Mouse (Mus musculus) bone marrow macrophage, adult 2 months (primary cell): ENCODE measurements around the gene Gramd1a. TPM values are rescaled to one million over a fixed set of nuclear protein-coding genes. Genes with fewer than 3 reads are reported as not detected.

Experiments used
- H3K27ac ChIP-seq: 2 replicates; pipeline ENCODE4 v1.5.1; 2012; ENCODE audit warnings: low read depth, low read length; ENCODE audit not compliant: insufficient read depth
- H3K4me1 ChIP-seq: 2 replicates; pipeline ENCODE4 v1.6.1; 2012; ENCODE audit warnings: low read length; ENCODE audit not compliant: control insufficient read depth, insufficient read depth
- H3K4me3 ChIP-seq: 2 replicates; pipeline ENCODE4 v1.5.1; 2012; ENCODE audit warnings: mild to moderate bottlenecking, low read length, moderate library complexity; ENCODE audit not compliant: insufficient read depth
- CTCF ChIP-seq: IDR thresholded peaks from 2 replicates; pipeline ENCODE4 v1.5.1; 2012; ENCODE audit warnings: low read depth, mild to moderate bottlenecking, low read length, moderate library complexity
- POLR2A ChIP-seq: IDR thresholded peaks from 2 replicates; pipeline ENCODE4 v1.6.1; 2012; ENCODE audit warnings: mild to moderate bottlenecking, low read depth, low read length, borderline replicate concordance
- polyA plus RNA-seq: library from polyadenylated mRNA; stranded (reverse); fragments of >200 nt; gene quantifications from 2 replicates; pipeline ENCODE4 v1.2.4, GENCODE M21; 2012; ENCODE audit not compliant: missing spikeins, insufficient read depth, insufficient read length

Gramd1a gene
- polyA plus RNA-seq, 1 experiment: 99.3 TPM

DNA sequence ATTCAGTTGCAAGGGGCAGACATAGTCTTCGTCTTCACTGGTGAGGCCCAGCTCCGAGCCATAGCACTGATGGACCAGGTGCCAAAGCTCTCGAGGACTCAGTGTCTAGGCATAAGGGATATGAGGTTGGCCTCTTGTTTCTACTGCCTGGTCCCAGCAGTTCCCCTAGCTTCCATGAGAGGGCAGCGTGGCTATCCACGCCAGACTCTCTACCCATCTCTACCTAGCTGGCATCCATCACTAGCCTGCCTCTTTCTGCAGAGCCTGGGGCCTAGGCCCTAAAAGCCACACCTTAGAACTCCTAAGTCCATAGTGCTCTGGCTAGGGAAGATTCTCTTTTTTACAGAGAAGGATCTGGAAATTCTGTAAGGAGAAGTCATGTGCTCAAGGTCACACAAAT lies 15.9 kb downstream of the Gramd1a start:
- H3K27ac ChIP-seq: no peak overlapping the region
- no peak overlapping the region for H3K4me3 ChIP-seq
- TF ChIP-seq POLR2A (no peak), CTCF (peak; percentile 63)
- no peaks in the 10 kb centered on the region for H3K4me1 ChIP-seq

DNA sequence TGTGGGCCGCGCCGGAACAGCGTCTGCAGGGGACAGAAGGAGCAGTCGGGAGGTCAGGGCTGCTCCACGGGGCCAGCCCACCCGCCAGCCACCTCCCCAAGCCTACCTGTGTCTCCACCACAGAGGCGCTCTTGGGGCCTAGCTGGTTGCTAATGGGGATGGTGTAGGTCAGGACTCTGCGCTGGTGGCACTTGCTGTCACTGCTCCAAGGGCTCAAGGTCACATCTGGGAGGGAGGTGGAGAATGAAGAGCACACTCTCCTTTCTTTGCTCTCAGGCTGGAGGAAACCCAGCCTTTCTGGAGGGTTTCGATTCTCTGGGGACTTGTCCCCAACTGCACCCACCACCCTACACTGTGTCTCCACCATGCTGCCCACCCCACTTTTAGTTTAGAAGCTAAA lies 20.0 kb downstream of the Gramd1a start:
- TF ChIP-seq POLR2A: no peak
- no peak overlapping the region for H3K27ac ChIP-seq
- H3K4me1 ChIP-seq: 0 out of 2 replicates have a peak, but pooled peaks cover 4% of the 10 kb centered on the region
- no peak overlapping the region for H3K4me3 ChIP-seq

GRCm38 (mm10) chr7:31131866-31132265 lies 23.8 kb downstream of the Gramd1a start:
- TF ChIP-seq POLR2A (no peak), CTCF (no peak)
- H3K27ac ChIP-seq: no peak overlapping the region
- H3K4me1 ChIP-seq: peaks cover 7% of the 10 kb centered on the region
- no peak overlapping the region for H3K4me3 ChIP-seq

DNA sequence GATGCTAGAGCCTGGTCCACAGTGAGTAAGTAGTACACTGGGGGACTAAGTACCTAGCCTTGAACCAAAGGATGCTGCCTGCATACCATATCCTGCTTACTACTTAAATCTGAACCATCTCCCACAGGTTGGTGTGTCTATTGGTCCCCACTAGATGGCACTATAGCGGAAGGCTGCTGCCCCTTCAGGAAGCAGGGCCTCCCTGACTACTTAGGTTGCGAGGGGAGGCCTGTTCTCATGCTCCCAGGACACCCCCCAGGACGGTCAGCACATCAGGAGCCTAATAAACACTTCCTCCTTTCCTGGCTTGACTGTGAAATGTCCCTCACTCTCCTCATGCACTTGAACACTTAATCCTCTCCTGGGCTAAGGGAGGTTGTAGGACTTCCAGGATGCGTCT lies 24.9 kb downstream of the Gramd1a start:
- Histone ChIP-seq H3K27ac (no peak overlapping the region), H3K4me3 (no peak overlapping the region), H3K4me1 (peaks cover 7% of the 10 kb centered on the region)
- TF ChIP-seq CTCF: peak; percentile 72
- no peak for TF ChIP-seq POLR2A

DNA sequence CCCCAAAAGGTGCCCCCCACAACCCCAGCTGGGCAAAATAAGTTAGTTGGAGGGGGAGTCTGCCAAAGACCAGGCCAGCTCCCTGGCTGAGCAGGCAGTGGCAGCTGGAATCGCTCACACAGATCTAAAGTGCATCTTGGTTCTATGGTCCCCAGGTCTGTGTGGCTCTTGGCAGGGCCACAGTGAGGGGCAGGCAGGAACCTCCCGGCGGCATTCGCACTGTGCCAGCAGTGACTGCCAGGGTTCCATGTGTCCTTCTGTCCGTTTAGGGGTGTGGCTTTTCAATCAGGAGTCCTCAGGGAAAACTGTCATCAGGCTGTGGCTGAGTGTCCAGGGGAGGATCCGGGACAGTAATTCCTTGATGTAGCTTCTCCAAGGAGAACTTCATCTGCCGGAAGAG lies 25.5 kb downstream of the Gramd1a start:
- peaks cover 7% of the 10 kb centered on the region for H3K4me1 ChIP-seq
- no peak overlapping the region for H3K27ac ChIP-seq

GRCm38 (mm10) chr7:31128157-31128705 lies 27.5 kb downstream of the Gramd1a start:
- H3K27ac ChIP-seq: no peak overlapping the region
- peaks cover 7% of the 10 kb centered on the region for H3K4me1 ChIP-seq
- no peak overlapping the region for H3K4me3 ChIP-seq
- TF ChIP-seq POLR2A: no peak
- TF ChIP-seq CTCF: no peak

More for the DNA sequence above, 25.5 kb downstream of the Gramd1a start:
- no peak for TF ChIP-seq CTCF
- no peak for TF ChIP-seq POLR2A
- no peak overlapping the region for H3K4me3 ChIP-seq

GRCm38 (mm10) chr7:31126851-31127724 lies 28.6 kb downstream of the Gramd1a start, which contains the start of gene Scn1b:
TSS of gene Scn1b (minus strand) at chr7:31127003.
- H3K4me3 ChIP-seq: peak within 1 kb of the TSS; percentile 55
- H3K27ac ChIP-seq: no peak within 1 kb of the TSS
- peaks cover 7% of the 10 kb centered on the region for H3K4me1 ChIP-seq
- TF ChIP-seq CTCF: no peak
- no peak for TF ChIP-seq POLR2A

GRCm38 (mm10) chr7:31126211-31126751 lies 29.4 kb downstream of the Gramd1a start:
- TF ChIP-seq POLR2A (no peak), CTCF (no peak)
- peaks cover 7% of the 10 kb centered on the region for H3K4me1 ChIP-seq
- H3K27ac ChIP-seq: no peak overlapping the region
- H3K4me3 ChIP-seq: peak overlapping the region; percentile 55

DNA sequence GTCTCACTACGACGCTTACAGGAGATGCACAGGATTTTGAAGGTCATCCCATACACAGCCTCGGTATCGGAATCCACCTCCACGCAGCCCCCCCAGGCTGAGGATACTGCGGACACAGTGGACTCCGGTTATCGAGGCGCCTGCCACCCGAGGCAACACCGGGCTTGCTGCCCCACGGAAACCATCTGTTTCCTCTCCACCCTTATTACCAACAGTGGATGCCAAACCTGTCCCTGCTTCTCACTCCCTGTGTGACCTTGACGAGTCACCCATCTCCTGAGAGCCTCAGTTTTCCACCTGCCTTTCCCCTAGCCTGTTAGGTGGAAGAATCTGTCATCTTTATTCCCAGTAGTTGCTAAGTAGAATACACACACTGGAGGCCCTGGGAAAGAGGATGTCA lies 30.6 kb downstream of the Gramd1a start:
- no peak for TF ChIP-seq POLR2A
- TF ChIP-seq CTCF: no peak
- Histone ChIP-seq H3K27ac (no peak overlapping the region), H3K4me1 (peaks cover 3% of the 10 kb centered on the region), H3K4me3 (no peak overlapping the region)

DNA sequence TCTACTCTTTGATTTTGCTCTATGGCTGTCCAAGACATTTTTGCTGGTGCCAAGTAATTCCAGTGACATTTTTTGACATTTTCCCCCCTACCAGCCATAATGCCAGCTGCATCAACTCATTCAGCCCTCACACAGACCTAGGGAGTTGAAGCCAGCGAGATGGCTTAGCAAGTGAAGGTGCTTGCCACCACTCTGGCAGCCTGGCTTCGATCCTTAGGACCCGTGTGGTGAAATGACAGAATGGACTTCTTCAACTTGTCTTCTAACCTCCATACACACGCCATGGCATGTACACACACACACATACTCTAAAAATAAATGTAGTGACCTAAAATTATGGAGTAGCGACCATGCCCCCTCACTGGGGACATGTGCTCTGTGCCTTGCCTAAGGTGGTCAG lies 31.3 kb downstream of the Gramd1a start:
- Histone ChIP-seq H3K27ac (no peak overlapping the region), H3K4me1 (peaks cover 3% of the 10 kb centered on the region), H3K4me3 (no peak overlapping the region)
- TF ChIP-seq CTCF: no peak
- TF ChIP-seq POLR2A: no peak
